Mouse (Mus musculus) gastrocnemius, postnatal 4 days (tissue): ENCODE data around the gene Gm47985. TPM values are rescaled to one million over a fixed set of nuclear protein-coding genes. Genes with fewer than 3 reads are reported as not detected.
"Not testable (repeated sequence)": the region's sequence is repeated elsewhere in the genome, so short reads cannot be mapped to it uniquely, and the experiment has no call there.

Source experiments
- DNase-seq, 2 experiments: peaks; one replicate each; pipeline ENCODE4 v3.0.0; 2021 to 2022; ENCODE audit warnings: low spot score in 2 of 2, mixed read lengths in 2 of 2
- total RNA-seq, 2 experiments: library from RNA; stranded (reverse); gene quantifications; 2 replicates each; pipeline ENCODE4 v1.2.3; 2021

The Gm47985 gene
- total RNA-seq, 2 experiments from 2014 or later = 0.16 to 0.47 TPM

GRCm38 (mm10) chr1:151177030-151177936 is 5.1 kb upstream of the Gm47985 start:
- DNase-seq = no peak

GRCm38 (mm10) chr1:151177937-151178271 is 4.4 kb upstream of the Gm47985 start:
- DNase-seq = no peak

- DNase-seq = no peak
These were observed 3.7 kb upstream of the Gm47985 start for GRCm38 (mm10) chr1:151178505-151179083.

GRCm38 (mm10) chr1:151180167-151180566 is 2.2 kb upstream of the Gm47985 start:
- no peak for DNase-seq

GRCm38 (mm10) chr1:151186186-151186585 is 3.8 kb downstream of the Gm47985 start:
- DNase-seq = not testable (repeated sequence)

GRCm38 (mm10) chr1:151186879-151187424 is 4.6 kb downstream of the Gm47985 start:
- DNase-seq = not testable (repeated sequence)

- no peak for DNase-seq
These were observed 6.1 kb downstream of the Gm47985 start for GRCm38 (mm10) chr1:151188469-151188868.

- not testable (repeated sequence) for DNase-seq
These were observed 9.7 kb downstream of the Gm47985 start, which contains the start of gene Gm8947 for GRCm38 (mm10) chr1:151192075-151192474. Gene Gm8947 (plus strand): TSS chr1:151192376.

GRCm38 (mm10) chr1:151192739-151193138 is 10.4 kb downstream of the Gm47985 start:
- not testable (repeated sequence) for DNase-seq

- not testable (repeated sequence) for DNase-seq
These were observed 13.6 kb downstream of the Gm47985 start for GRCm38 (mm10) chr1:151195986-151196385.

- DNase-seq = not testable (repeated sequence)
These were observed 14.4 kb downstream of the Gm47985 start for GRCm38 (mm10) chr1:151196690-151197089.

- not testable (repeated sequence) for DNase-seq
These were observed 15.8 kb downstream of the Gm47985 start, which contains the start of gene Gm47995 for GRCm38 (mm10) chr1:151198120-151198519. Gene Gm47995 (plus strand): TSS chr1:151198448.

- DNase-seq = not testable (repeated sequence)
These were observed 18.3 kb downstream of the Gm47985 start for GRCm38 (mm10) chr1:151200620-151201019.

- DNase-seq = not testable (repeated sequence)
These were observed 20.4 kb downstream of the Gm47985 start for GRCm38 (mm10) chr1:151202771-151203170.

- not testable (repeated sequence) for DNase-seq
These were observed 21.5 kb downstream of the Gm47985 start, which contains the start of gene 3110040M04Rik for GRCm38 (mm10) chr1:151203818-151204217. Gene 3110040M04Rik (plus strand): TSS chr1:151204121.

- DNase-seq = not testable (repeated sequence)
These were observed 26.2 kb downstream of the Gm47985 start for GRCm38 (mm10) chr1:151208493-151208892.

- not testable (repeated sequence) for DNase-seq
These were observed 26.6 kb downstream of the Gm47985 start for GRCm38 (mm10) chr1:151208944-151209343.

- not testable (repeated sequence) for DNase-seq
These were observed 27.6 kb downstream of the Gm47985 start, which contains the start of gene Gm47996 for GRCm38 (mm10) chr1:151209824-151210355. Gene Gm47996 (plus strand): TSS chr1:151210131.

GRCm38 (mm10) chr1:151211666-151212065 is 29.3 kb downstream of the Gm47985 start:
- DNase-seq = not testable (repeated sequence)

- no peak for DNase-seq
These were observed 32.5 kb downstream of the Gm47985 start for GRCm38 (mm10) chr1:151214862-151215261.

GRCm38 (mm10) chr1:151215985-151216384 is 33.6 kb downstream of the Gm47985 start:
- DNase-seq = no peak
